Mouse (Mus musculus) embryonic facial prominence, embryonic 10.5 days (tissue): ENCODE measurements around the gene Olfr5. TPM values are rescaled to one million over a fixed set of nuclear protein-coding genes. Genes with fewer than 3 reads are reported as not detected.
"Not testable (repeated sequence)": the region's sequence is repeated elsewhere in the genome, so short reads cannot be mapped to it uniquely, and the experiment has no call there.

Source experiments
- DNase-seq: peaks from one replicate; pipeline ENCODE4 v3.0.0-alpha.2; 2017; ENCODE audit warnings: low spot score
- H3K27ac ChIP-seq: fragments of 300-500 bp; sonication (generic); replicated peaks from 2 replicates; pipeline ENCODE4 v1.5.1; 2016; ENCODE audit warnings: mild to moderate bottlenecking
- H3K27me3 ChIP-seq: fragments of 300-500 bp; sonication (generic); replicated peaks from 2 replicates; pipeline ENCODE4 v1.6.1; 2016; ENCODE audit warnings: low read depth, mild to moderate bottlenecking; ENCODE audit not compliant: poor library complexity, severe bottlenecking
- H3K36me3 ChIP-seq: fragments of 300-500 bp; sonication (generic); replicated peaks from 2 replicates; pipeline ENCODE4 v1.6.1; 2016; ENCODE audit warnings: mild to moderate bottlenecking, moderate library complexity
- H3K4me1 ChIP-seq: fragments of 300-500 bp; sonication (generic); 2 replicates; pipeline ENCODE4 v1.6.1; 2016
- H3K4me3 ChIP-seq: fragments of 300-500 bp; sonication (generic); 2 replicates; pipeline ENCODE4 v1.5.1; 2016; ENCODE audit warnings: mild to moderate bottlenecking, moderate library complexity
- H3K9me3 ChIP-seq: fragments of 300-500 bp; sonication (generic); 2 replicates; pipeline ENCODE4 v1.6.1; 2016; ENCODE audit warnings: mild to moderate bottlenecking
- WGBS: fragments of 180-500 bp; shearing (Covaris S2); methylation state at CpG from one replicate; pipeline ENCODE4 v1.1.7; 2016; 5-methylcytosine and 5-hydroxymethylcytosine counted together
- polyA plus RNA-seq: library from polyadenylated mRNA; unstranded; fragments of >200 nt; fragmentation: Nextera tagmentation; extraction: Ambion mirVana; gene quantifications from 2 replicates; pipeline ENCODE4 v1.2.1, GENCODE M21; 2016

The Olfr5 gene
- not detected in 2 replicates for polyA plus RNA-seq

- Histone ChIP-seq H3K4me3 (no peak within 1 kb of the TSS), H3K4me1 (no peaks in the 10 kb centered on the region), H3K36me3 (no peaks in the 10 kb centered on the region), H3K9me3 (peaks cover 31% of the 10 kb centered on the region), H3K27ac (no peak within 1 kb of the TSS), H3K27me3 (no peaks in the 10 kb centered on the region)
- no peak for DNase-seq
- 37% methylated on average over 2 of the region's 2 CpGs for WGBS
Observed at GRCm38 (mm10) chr7:6486841-6487240, at the start of gene Olfr5. Gene Olfr5, minus strand, starts transcription at chr7:6486941.

GRCm38 (mm10) chr7:6526141-6526540, 39.4 kb upstream of the Olfr5 start:
- Histone ChIP-seq H3K4me1 (no peaks in the 10 kb centered on the region), H3K36me3 (no peaks in the 10 kb centered on the region), H3K9me3 (peaks cover 57% of the 10 kb centered on the region), H3K27ac (no peak overlapping the region), H3K27me3 (no peaks in the 10 kb centered on the region), H3K4me3 (no peak overlapping the region)
- DNase-seq: peak; percentile 9
- WGBS: 72% methylated on average over 5 of the region's 5 CpGs

- 58% methylated on average over 3 of the region's 3 CpGs for WGBS
- Histone ChIP-seq H3K4me3 (no peak overlapping the region), H3K9me3 (peaks cover 62% of the 10 kb centered on the region), H3K27ac (no peak overlapping the region), H3K4me1 (no peaks in the 10 kb centered on the region), H3K36me3 (no peaks in the 10 kb centered on the region), H3K27me3 (no peaks in the 10 kb centered on the region)
- no peak for DNase-seq
Observed at GRCm38 (mm10) chr7:6525001-6525400, 38.3 kb upstream of the Olfr5 start.

- Histone ChIP-seq H3K27me3 (no peaks in the 10 kb centered on the region), H3K9me3 (peaks cover 70% of the 10 kb centered on the region), H3K36me3 (no peaks in the 10 kb centered on the region), H3K4me1 (no peaks in the 10 kb centered on the region), H3K4me3 (no peak within 1 kb of the TSS), H3K27ac (no peak within 1 kb of the TSS)
- no peak for DNase-seq
- WGBS: 83% methylated on average over 5 of the region's 5 CpGs
Observed at GRCm38 (mm10) chr7:6522850-6523249, 36.1 kb upstream of the Olfr5 start, which contains the start of gene Olfr1349. Gene Olfr1349, minus strand, starts transcription at chr7:6522950.

- Histone ChIP-seq H3K36me3 (no peaks in the 10 kb centered on the region), H3K9me3 (peaks cover 66% of the 10 kb centered on the region), H3K27ac (no peak overlapping the region), H3K27me3 (no peaks in the 10 kb centered on the region), H3K4me1 (no peaks in the 10 kb centered on the region), H3K4me3 (no peak overlapping the region)
- no peak for DNase-seq
- 31% methylated on average over 1 of the region's 1 CpGs for WGBS
Observed at GRCm38 (mm10) chr7:6521666-6522065, 34.9 kb upstream of the Olfr5 start.

- Histone ChIP-seq H3K27ac (no peak within 1 kb of the TSS), H3K4me3 (no peak within 1 kb of the TSS), H3K27me3 (no peaks in the 10 kb centered on the region), H3K9me3 (peaks cover 27% of the 10 kb centered on the region), H3K4me1 (no peaks in the 10 kb centered on the region), H3K36me3 (no peaks in the 10 kb centered on the region)
- 87% methylated on average over 1 of the region's 1 CpGs for WGBS
- DNase-seq: no peak
Observed at GRCm38 (mm10) chr7:6508648-6509047, 21.9 kb upstream of the Olfr5 start, which contains the start of gene Olfr1348. Gene Olfr1348, minus strand, starts transcription at chr7:6508748.

GRCm38 (mm10) chr7:6499655-6500054, 12.9 kb upstream of the Olfr5 start, which contains the start of gene Olfr1347:
Gene Olfr1347, minus strand, starts transcription at chr7:6499755.
- Histone ChIP-seq H3K27ac (no peak within 1 kb of the TSS), H3K4me3 (no peak within 1 kb of the TSS), H3K4me1 (no peaks in the 10 kb centered on the region), H3K36me3 (no peaks in the 10 kb centered on the region), H3K9me3 (peaks cover 42% of the 10 kb centered on the region; the same call in 1 of the 2 replicates), H3K27me3 (no peaks in the 10 kb centered on the region)
- 43% methylated on average over 1 of the region's 1 CpGs for WGBS
- DNase-seq: no peak

GRCm38 (mm10) chr7:6477633-6478032, 9.1 kb downstream of the Olfr5 start:
- not testable (repeated sequence) for H3K36me3 ChIP-seq, H3K27ac ChIP-seq, H3K4me1 ChIP-seq, H3K4me3 ChIP-seq, DNase-seq, H3K27me3 ChIP-seq
- WGBS: 81% methylated on average over 2 of the region's 2 CpGs
- peaks cover 49% of the 10 kb centered on the region for H3K9me3 ChIP-seq

- peaks cover 12% of the 10 kb centered on the region for H3K9me3 ChIP-seq
- H3K4me3 ChIP-seq: no peak within 1 kb of the TSS
- no peak for DNase-seq
- H3K4me1 ChIP-seq: no peaks in the 10 kb centered on the region
- no peak within 1 kb of the TSS for H3K27ac ChIP-seq
- no peaks in the 10 kb centered on the region for H3K27me3 ChIP-seq
- H3K36me3 ChIP-seq: no peaks in the 10 kb centered on the region
Observed at GRCm38 (mm10) chr7:6466951-6467350, 19.8 kb downstream of the Olfr5 start, which contains the start of gene Olfr1346. Gene Olfr1346, plus strand, starts transcription at chr7:6467101.

GRCm38 (mm10) chr7:6456399-6456798, 30.3 kb downstream of the Olfr5 start:
- no peak overlapping the region for H3K4me3 ChIP-seq
- H3K27ac ChIP-seq: no peak overlapping the region
- peaks cover 38% of the 10 kb centered on the region for H3K9me3 ChIP-seq
- 49% methylated on average over 3 of the region's 3 CpGs for WGBS
- no peaks in the 10 kb centered on the region for H3K27me3 ChIP-seq
- H3K36me3 ChIP-seq: no peaks in the 10 kb centered on the region
- peak; percentile 22 for DNase-seq
- no peaks in the 10 kb centered on the region for H3K4me1 ChIP-seq

- H3K9me3 ChIP-seq: peaks cover 33% of the 10 kb centered on the region
- no peak within 1 kb of the TSS for H3K4me3 ChIP-seq
- no peaks in the 10 kb centered on the region for H3K4me1 ChIP-seq
- H3K27me3 ChIP-seq: no peaks in the 10 kb centered on the region
- no peak for DNase-seq
- no peaks in the 10 kb centered on the region for H3K36me3 ChIP-seq
- no peak within 1 kb of the TSS for H3K27ac ChIP-seq
Observed at GRCm38 (mm10) chr7:6455868-6456267, 30.9 kb downstream of the Olfr5 start, which contains the start of gene Olfr1336. Gene Olfr1336, plus strand, starts transcription at chr7:6456168.

GRCm38 (mm10) chr7:6447771-6448170, 39.0 kb downstream of the Olfr5 start:
- Histone ChIP-seq H3K4me3 (no peak overlapping the region), H3K27me3 (no peaks in the 10 kb centered on the region), H3K9me3 (peaks cover 26% of the 10 kb centered on the region), H3K4me1 (no peaks in the 10 kb centered on the region), H3K36me3 (no peaks in the 10 kb centered on the region), H3K27ac (no peak overlapping the region)
- no peak for DNase-seq
- 84% methylated on average over 5 of the region's 5 CpGs for WGBS

- no peaks in the 10 kb centered on the region for H3K27me3 ChIP-seq
- no peak overlapping the region for H3K4me3 ChIP-seq
- H3K4me1 ChIP-seq: no peaks in the 10 kb centered on the region
- H3K36me3 ChIP-seq: no peaks in the 10 kb centered on the region
- peaks cover 12% of the 10 kb centered on the region for H3K9me3 ChIP-seq
- no peak overlapping the region for H3K27ac ChIP-seq
- DNase-seq: no peak
- WGBS: 79% methylated on average over 2 of the region's 2 CpGs
Observed at GRCm38 (mm10) chr7:6441173-6441572, 45.6 kb downstream of the Olfr5 start.
